Mouse (Mus musculus): ENCODE data around the gene Chmp1a.

DNA sequence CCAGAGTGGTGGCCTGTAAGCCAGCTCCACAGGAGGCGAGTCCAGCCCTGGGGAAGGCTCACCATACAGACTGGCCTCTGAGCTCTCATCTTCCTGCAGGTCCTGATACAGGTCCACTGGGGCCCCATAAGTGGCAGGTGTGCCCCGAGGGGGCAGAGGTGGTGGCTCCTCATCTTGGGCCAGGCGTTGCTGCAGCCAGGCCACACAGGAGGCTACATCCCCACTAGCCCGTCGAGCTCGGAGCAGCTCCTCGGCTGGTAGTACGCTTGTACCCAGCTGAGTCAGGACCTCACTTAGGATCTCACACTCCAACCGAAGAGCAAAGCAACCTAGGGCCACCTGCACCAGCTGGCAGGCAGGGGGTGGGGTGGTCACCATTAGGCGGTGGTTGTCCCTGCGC lies 21.2 kb upstream of the Chmp1a start:
- TF ChIP-seq CTCF (IDR thresholded peaks at IDR 0.05; ENCODE audit: low read depth) = no peak
- TF ChIP-seq EP300 (optimal IDR thresholded peaks at IDR 0.05) = no peak

Data from stomach, postnatal 0 days (tissue).